Comparison of ENCODE assay signal across 14 mouse cellular contexts in genomic region chr5:104076361-104076760, GRCm38 (mm10). TPM values are rescaled to one million over a fixed set of nuclear protein-coding genes. Genes with fewer than 3 reads are reported as not detected.
DNase-seq lines count a peak whose midpoint lies in the region; ATAC-seq lines count a peak whose summit lies in the region.
"Had no signal": no experiment of that assay in that cellular context is flagged by ENCODE, and none has a peak within 500 bp of the region (broad histone marks: within the 10 kb centered on the region; RNA-seq: fewer than 3 reads in every experiment).

No protein-coding gene starts in this region.

- DNase-seq in frontal cortex, postnatal 36 days (ENCODE audit: low spot score in 2 of 2) = no peak
- peak; percentile 29 for DNase-seq in left cerebral cortex, postnatal 4 days
- no peak for DNase-seq in left cerebral cortex, postnatal 36 days (ENCODE audit: low spot score in 2 of 2)
- peak; percentile 60 for DNase-seq in R1 (ENCODE audit: low read depth, low spot score)
- peak; percentile 15 to 24 for DNase-seq in cerebellum, postnatal 36 days
- no peak for DNase-seq in gastrocnemius, adult 18-20 months (ENCODE audit: low spot score)
- DNase-seq in c-Kit-positive CD71-positive TER-119-positive erythroid progenitor cells, embryonic 14.5 days (ENCODE audit: low spot score) = no peak
- DNase-seq: kidney, adult 9 months; thymus, postnatal 4 days had no signal

- ATAC-seq in frontal cortex, adult (ENCODE audit: low TSS enrichment) = peak; percentile 43; the same call in 1 of the 2 replicates
- ATAC-seq: CD4-positive, CD25-positive, alpha-beta regulatory T cell, adult 4 months; liver, embryonic 12.5 days had no signal

- intact Hi-C loops in left cerebral cortex, postnatal 4 days (cut with DNase I) = loop anchor here (10.0 kb wide), 1 partner anchor 258 kb away; no protein-coding TSS in a partner anchor
- intact Hi-C loops in left cerebral cortex, postnatal 36 days (cut with DNase I) = loop anchor here (10.0 kb wide), 1 partner anchor 258 kb away; no protein-coding TSS in a partner anchor

RNA-seq across cellular contexts. Expression of gene Gm17660, which starts 1.0 kb away (rescaled TPM):
- total RNA-seq in left cerebral cortex, postnatal 4 days (2021) = not detected
- total RNA-seq in left cerebral cortex, postnatal 36 days (2021) = 1 to 10 TPM in 1 of 2 experiments, not detected in 1; 1.0 TPM
- total RNA-seq in gastrocnemius, adult 18-20 months (2021) = not detected
- total RNA-seq: heart, adult 8-10 months; left cerebral cortex, adult 18-20 months had no signal

RNA-seq across cellular contexts. Expression of gene Nudt9, which starts 30.3 kb away (rescaled TPM):
- total RNA-seq in left cerebral cortex, postnatal 4 days (2021) = 10 to 100 TPM; 43.9 to 46.7 TPM
- 10 to 100 TPM; 55.7 to 66.0 TPM for total RNA-seq in left cerebral cortex, postnatal 36 days (2021)
- total RNA-seq in gastrocnemius, adult 18-20 months (2021) = 10 to 100 TPM; 66.3 to 68.5 TPM

RNA-seq across cellular contexts. Expression of gene Sparcl1, which starts 37.2 kb away (rescaled TPM):
- total RNA-seq in left cerebral cortex, postnatal 4 days (2021) = 100 to 1,000 TPM; 465 to 498 TPM
- total RNA-seq in left cerebral cortex, postnatal 36 days (2021) = 1,000 to 10,000 TPM; 1,441 to 1,623 TPM
- total RNA-seq in gastrocnemius, adult 18-20 months (2021) = 100 to 1,000 TPM; 111 to 112 TPM

RNA-seq across cellular contexts. Expression of gene Hsd17b11, which starts 54.6 kb away (rescaled TPM):
- 10 to 100 TPM; 20.2 to 22.6 TPM for total RNA-seq in left cerebral cortex, postnatal 4 days (2021)
- total RNA-seq in left cerebral cortex, postnatal 36 days (2021) = 10 to 100 TPM; 42.5 to 46.7 TPM
- total RNA-seq in gastrocnemius, adult 18-20 months (2021) = 1 to 10 TPM; 7.5 to 9.4 TPM

Comparison
In these comparisons a context has a peak if more than half of its experiments do, and no peak if none do; other contexts are left out.
1. DNase-seq: peak in left cerebral cortex, postnatal 4 days (single experiment), R1 (single experiment) and cerebellum, postnatal 36 days (2 of 2); none in frontal cortex, postnatal 36 days (0 of 2), left cerebral cortex, postnatal 36 days (0 of 2), gastrocnemius, adult 18-20 months (single experiment) and c-Kit-positive CD71-positive TER-119-positive erythroid progenitor cells, embryonic 14.5 days (single experiment).
2. RNA of gene Sparcl1, which starts 37.2 kb away (total RNA-seq): 1,441 to 1,623 TPM in left cerebral cortex, postnatal 36 days and 465 to 498 TPM in left cerebral cortex, postnatal 4 days; 111 to 112 TPM in gastrocnemius, adult 18-20 months; every median in the first group is over 4 times any median in the second.